Mouse (Mus musculus): ENCODE results near the gene Ppp2r5e. TPM values are rescaled to one million over a fixed set of nuclear protein-coding genes. Genes with fewer than 3 reads are reported as not detected.

The Ppp2r5e gene
- total and polyA plus RNA-seq, 2 experiments, result 8.2 to 19.2 TPM

DNA sequence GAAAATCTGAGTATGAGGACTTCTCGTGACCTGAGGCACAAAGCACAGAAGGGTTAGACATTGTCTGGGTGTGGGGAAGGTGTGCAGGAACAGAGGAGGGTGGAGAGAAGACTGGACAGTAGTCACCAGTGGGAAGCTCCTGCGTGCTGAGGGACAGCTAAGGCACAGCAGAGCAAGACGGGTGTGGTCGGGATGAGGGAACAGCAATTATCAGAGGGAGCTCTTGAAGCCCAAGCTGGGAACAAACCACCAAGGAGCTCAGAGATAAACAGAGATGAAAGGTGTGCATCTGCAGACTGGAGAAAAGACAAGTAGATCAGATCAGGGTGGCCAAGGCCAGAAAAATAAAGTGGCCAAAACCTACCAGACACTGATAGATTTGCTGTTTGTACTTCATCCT lies 114.0 kb downstream of the Ppp2r5e start:
- Histone ChIP-seq H3K27me3 (ENCODE audit: control insufficient read depth, insufficient read depth, low read length) (no peaks in the 10 kb centered on the region), H3K36me3 (ENCODE audit: control insufficient read depth, insufficient read depth, low read length) (peaks cover 6% of the 10 kb centered on the region; the same call in 1 of the 2 replicates), H3K79me2 (ENCODE audit: control insufficient read depth, insufficient read depth, low read length) (peaks cover 26% of the 10 kb centered on the region; the same call in 1 of the 2 replicates), H3K4me1 (ENCODE audit: control insufficient read depth, insufficient read depth, low read length) (peaks cover 29% of the 10 kb centered on the region), H3K9ac (ENCODE audit: low read depth, low read length) (no peak overlapping the region), H3K4me3 (ENCODE audit: insufficient read depth, low read depth, low read length) (no peak overlapping the region), H3K27ac (replicated peaks; ENCODE audit: insufficient read depth, low read depth, low read length) (peak overlapping the region; percentile 67)
- no peak for TF ChIP-seq POLR2A (IDR thresholded peaks at IDR 0.05; ENCODE audit: extremely low read depth, insufficient read depth, low read length)
- TF ChIP-seq CTCF (IDR thresholded peaks at IDR 0.05; ENCODE audit: low read depth, low read length), result no peak
- WGBS, result 96% methylated on average over 4 of the region's 4 CpGs
- DNase-seq (ENCODE audit: extremely low read depth, low read depth, low spot score), result no peak

DNA sequence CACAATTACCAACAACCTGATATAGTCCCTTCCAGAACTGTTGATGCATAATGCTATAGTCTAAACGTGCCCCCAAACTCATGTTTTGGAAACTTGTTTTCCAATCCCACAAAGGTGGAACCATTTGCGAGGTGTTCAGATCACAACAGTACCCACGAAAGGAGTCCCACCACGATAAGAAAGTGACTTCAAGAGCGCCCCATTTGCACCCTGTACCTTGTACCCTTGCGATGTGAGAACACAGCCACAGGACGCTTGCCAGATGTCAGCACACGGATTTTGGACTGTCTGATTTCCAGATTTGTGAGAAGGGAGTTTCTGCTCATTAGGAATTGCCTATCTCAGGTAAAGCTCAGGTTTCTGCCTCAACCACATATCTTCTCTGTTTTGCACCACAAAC lies 116.0 kb downstream of the Ppp2r5e start:
- DNase-seq (ENCODE audit: extremely low read depth, low read depth, low spot score), result peak; percentile 97
- peak overlapping the region; percentile 91 for H3K27ac ChIP-seq (replicated peaks; ENCODE audit: insufficient read depth, low read depth, low read length)
- TF ChIP-seq POLR2A (IDR thresholded peaks at IDR 0.05; ENCODE audit: extremely low read depth, insufficient read depth, low read length) (no peak), CTCF (IDR thresholded peaks at IDR 0.05; ENCODE audit: low read depth, low read length) (no peak)
- peaks cover 37% of the 10 kb centered on the region; the same call in 1 of the 2 replicates for H3K79me2 ChIP-seq (ENCODE audit: control insufficient read depth, insufficient read depth, low read length)
- 28% methylated on average over 8 of the region's 8 CpGs for WGBS
- peaks cover 33% of the 10 kb centered on the region for H3K4me1 ChIP-seq (ENCODE audit: control insufficient read depth, insufficient read depth, low read length)
- H3K27me3 ChIP-seq (ENCODE audit: control insufficient read depth, insufficient read depth, low read length), result no peaks in the 10 kb centered on the region
- peaks cover 6% of the 10 kb centered on the region; the same call in 1 of the 2 replicates for H3K36me3 ChIP-seq (ENCODE audit: control insufficient read depth, insufficient read depth, low read length)
- H3K9ac ChIP-seq (ENCODE audit: low read depth, low read length), result peak overlapping the region; percentile 36; the same call in 1 of the 2 replicates
- H3K4me3 ChIP-seq (ENCODE audit: insufficient read depth, low read depth, low read length), result no peak overlapping the region

DNA sequence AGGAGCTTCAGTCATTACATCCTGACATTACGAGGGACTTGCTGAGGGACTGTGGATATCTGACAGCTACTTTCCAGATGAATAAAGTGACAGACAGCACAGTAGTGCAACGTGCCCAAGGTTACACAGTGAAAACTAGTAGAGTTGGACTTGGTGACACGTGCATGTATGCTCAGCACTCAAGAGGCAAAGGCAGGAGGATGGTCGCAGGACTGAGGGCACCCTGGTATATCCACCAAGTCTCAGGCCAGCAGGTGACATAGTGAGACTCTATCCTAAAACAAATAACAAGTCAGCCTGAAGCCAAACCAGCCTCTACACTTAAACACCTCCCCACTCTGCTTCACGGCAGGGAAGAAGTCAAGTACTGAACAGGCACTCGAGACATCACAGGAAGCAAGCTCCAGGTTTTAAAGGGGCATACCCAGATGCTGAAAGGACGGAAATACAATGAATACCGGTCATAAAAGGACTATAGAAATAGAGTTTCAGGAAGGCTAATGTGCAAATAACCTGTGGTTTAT lies 116.6 kb downstream of the Ppp2r5e start:
- peaks cover 39% of the 10 kb centered on the region for H3K4me1 ChIP-seq (ENCODE audit: control insufficient read depth, insufficient read depth, low read length)
- H3K36me3 ChIP-seq (ENCODE audit: control insufficient read depth, insufficient read depth, low read length), result peaks cover 6% of the 10 kb centered on the region; the same call in 1 of the 2 replicates
- peak; percentile 71 for DNase-seq (ENCODE audit: extremely low read depth, low read depth, low spot score)
- peak overlapping the region; percentile 91 for H3K27ac ChIP-seq (replicated peaks; ENCODE audit: insufficient read depth, low read depth, low read length)
- H3K9ac ChIP-seq (ENCODE audit: low read depth, low read length), result peak overlapping the region; percentile 46
- 36% methylated on average over 8 of the region's 8 CpGs for WGBS
- H3K4me3 ChIP-seq (ENCODE audit: insufficient read depth, low read depth, low read length), result no peak overlapping the region
- no peaks in the 10 kb centered on the region for H3K27me3 ChIP-seq (ENCODE audit: control insufficient read depth, insufficient read depth, low read length)
- peaks cover 42% of the 10 kb centered on the region for H3K79me2 ChIP-seq (ENCODE audit: control insufficient read depth, insufficient read depth, low read length)
- no peak for TF ChIP-seq POLR2A (IDR thresholded peaks at IDR 0.05; ENCODE audit: extremely low read depth, insufficient read depth, low read length)
- no peak for TF ChIP-seq CTCF (IDR thresholded peaks at IDR 0.05; ENCODE audit: low read depth, low read length)

DNA sequence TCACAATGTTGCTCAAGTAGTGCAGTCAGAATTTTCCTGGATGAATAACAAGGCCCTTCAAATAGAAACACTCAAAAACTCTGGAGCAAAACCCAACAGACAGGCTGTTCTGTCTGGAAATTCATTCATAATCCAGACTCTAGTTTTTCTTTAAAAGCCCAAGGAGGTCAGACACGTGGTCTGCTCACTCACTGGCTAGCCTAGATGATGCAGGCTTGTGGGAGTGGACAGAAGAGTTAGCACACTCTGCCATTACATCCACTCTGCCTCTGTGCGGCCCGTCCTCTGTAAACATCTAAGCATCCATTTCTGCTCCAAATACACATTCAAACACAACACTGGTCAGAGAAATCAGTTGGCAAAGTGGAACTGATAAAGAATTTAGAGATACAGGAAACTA lies 117.4 kb downstream of the Ppp2r5e start:
- Histone ChIP-seq H3K79me2 (ENCODE audit: control insufficient read depth, insufficient read depth, low read length) (peaks cover 47% of the 10 kb centered on the region), H3K4me1 (ENCODE audit: control insufficient read depth, insufficient read depth, low read length) (peaks cover 47% of the 10 kb centered on the region), H3K27ac (replicated peaks; ENCODE audit: insufficient read depth, low read depth, low read length) (peak overlapping the region; percentile 28), H3K36me3 (ENCODE audit: control insufficient read depth, insufficient read depth, low read length) (peaks cover 6% of the 10 kb centered on the region; the same call in 1 of the 2 replicates), H3K4me3 (ENCODE audit: insufficient read depth, low read depth, low read length) (no peak overlapping the region), H3K27me3 (ENCODE audit: control insufficient read depth, insufficient read depth, low read length) (no peaks in the 10 kb centered on the region), H3K9ac (ENCODE audit: low read depth, low read length) (no peak overlapping the region)
- WGBS, result 50% methylated on average over 3 of the region's 3 CpGs
- TF ChIP-seq CTCF (IDR thresholded peaks at IDR 0.05; ENCODE audit: low read depth, low read length), result no peak
- no peak for TF ChIP-seq POLR2A (IDR thresholded peaks at IDR 0.05; ENCODE audit: extremely low read depth, insufficient read depth, low read length)
- no peak for DNase-seq (ENCODE audit: extremely low read depth, low read depth, low spot score)

DNA sequence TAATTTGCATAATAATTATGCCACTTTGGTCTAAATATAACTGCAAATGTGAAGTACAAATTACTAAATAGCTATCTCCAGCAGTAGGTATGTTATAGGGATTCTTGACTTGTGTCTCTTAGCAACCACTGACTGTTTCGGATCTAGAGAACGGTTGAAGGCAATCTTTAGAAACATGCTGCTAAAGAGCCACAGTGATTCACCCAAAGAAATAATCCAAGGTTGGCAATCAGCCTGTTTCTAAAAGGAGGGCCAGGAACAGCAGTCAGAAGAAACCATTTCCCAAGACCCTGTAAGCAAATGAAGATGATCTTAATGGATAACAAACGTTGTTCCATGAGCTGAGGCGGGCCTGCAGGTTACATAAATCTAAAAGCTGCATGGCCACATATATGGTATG lies 117.9 kb downstream of the Ppp2r5e start:
- Histone ChIP-seq H3K79me2 (ENCODE audit: control insufficient read depth, insufficient read depth, low read length) (peaks cover 47% of the 10 kb centered on the region), H3K9ac (ENCODE audit: low read depth, low read length) (no peak overlapping the region), H3K4me3 (ENCODE audit: insufficient read depth, low read depth, low read length) (no peak overlapping the region), H3K4me1 (ENCODE audit: control insufficient read depth, insufficient read depth, low read length) (peaks cover 49% of the 10 kb centered on the region), H3K36me3 (ENCODE audit: control insufficient read depth, insufficient read depth, low read length) (peaks cover 6% of the 10 kb centered on the region; the same call in 1 of the 2 replicates), H3K27me3 (ENCODE audit: control insufficient read depth, insufficient read depth, low read length) (no peaks in the 10 kb centered on the region), H3K27ac (replicated peaks; ENCODE audit: insufficient read depth, low read depth, low read length) (0 out of 2 replicates have a peak overlapping the region, but pooled peaks have one; percentile 13)
- no peak for DNase-seq (ENCODE audit: extremely low read depth, low read depth, low spot score)
- TF ChIP-seq POLR2A (IDR thresholded peaks at IDR 0.05; ENCODE audit: extremely low read depth, insufficient read depth, low read length) (no peak), CTCF (IDR thresholded peaks at IDR 0.05; ENCODE audit: low read depth, low read length) (no peak)
- 84% methylated on average over 4 of the region's 4 CpGs for WGBS

DNA sequence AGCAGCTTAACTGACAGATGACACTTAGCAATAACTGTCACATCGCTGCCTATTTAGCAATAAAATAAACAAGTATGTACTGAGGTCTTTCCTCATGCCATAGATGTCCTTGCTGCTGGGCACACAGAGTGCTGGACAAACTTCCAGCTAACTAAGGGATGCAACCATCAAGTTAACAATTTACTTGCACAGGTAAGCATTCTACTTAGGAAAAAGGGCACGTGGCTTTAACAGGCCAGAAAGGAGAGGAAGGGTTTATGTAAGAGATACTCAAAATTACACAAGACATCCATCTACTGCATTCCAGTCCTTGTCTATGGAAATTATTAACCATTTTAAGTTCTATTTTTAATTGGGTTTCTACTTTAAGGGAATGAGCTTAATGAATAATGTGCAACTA lies 123.0 kb downstream of the Ppp2r5e start:
- 28% methylated on average over 2 of the region's 2 CpGs for WGBS
- no peak overlapping the region for H3K9ac ChIP-seq (ENCODE audit: low read depth, low read length)
- TF ChIP-seq POLR2A (IDR thresholded peaks at IDR 0.05; ENCODE audit: extremely low read depth, insufficient read depth, low read length) (no peak), CTCF (IDR thresholded peaks at IDR 0.05; ENCODE audit: low read depth, low read length) (no peak)
- no peaks in the 10 kb centered on the region for H3K27me3 ChIP-seq (ENCODE audit: control insufficient read depth, insufficient read depth, low read length)
- H3K4me1 ChIP-seq (ENCODE audit: control insufficient read depth, insufficient read depth, low read length), result peaks cover 37% of the 10 kb centered on the region
- DNase-seq (ENCODE audit: extremely low read depth, low read depth, low spot score), result peak; percentile 100
- H3K36me3 ChIP-seq (ENCODE audit: control insufficient read depth, insufficient read depth, low read length), result peaks cover 9% of the 10 kb centered on the region; the same call in 1 of the 2 replicates
- no peak overlapping the region for H3K4me3 ChIP-seq (ENCODE audit: insufficient read depth, low read depth, low read length)
- peak overlapping the region; percentile 99 for H3K27ac ChIP-seq (replicated peaks; ENCODE audit: insufficient read depth, low read depth, low read length)
- H3K79me2 ChIP-seq (ENCODE audit: control insufficient read depth, insufficient read depth, low read length), result peaks cover 38% of the 10 kb centered on the region

Measured in liver, adult 2 months (tissue).